Mouse (Mus musculus) midbrain, embryonic 11.5 days (tissue): Measurements from ENCODE around the gene Cisd1. TPM values are rescaled to one million over a fixed set of nuclear protein-coding genes. Genes with fewer than 3 reads are reported as not detected.

Source experiments
- ATAC-seq: fragments of 200-750 bp; cut with Nextera tagmentation; 2 replicates; pipeline ENCODE4 v1.8.0; 2017; ENCODE audit warnings: moderate TSS enrichment, moderate library complexity; ENCODE audit not compliant: low FRiP score
- DNase-seq: peaks from one replicate; pipeline ENCODE4 v3.0.0; 2015; ENCODE audit warnings: low spot score; ENCODE audit errors: missing footprints
- H3K27ac ChIP-seq: fragments of 300-500 bp; sonication (generic); 2 replicates; pipeline ENCODE4 v1.5.1; 2014; ENCODE audit warnings: low read depth, low read length
- H3K27me3 ChIP-seq: fragments of 300-500 bp; sonication (generic); 2 replicates; pipeline ENCODE4 v1.6.1; 2014; ENCODE audit warnings: mild to moderate bottlenecking, low read length, moderate library complexity, mixed read lengths; ENCODE audit not compliant: control insufficient read depth, insufficient read depth
- H3K36me3 ChIP-seq: fragments of 300-500 bp; sonication (generic); 2 replicates; pipeline ENCODE4 v1.6.1; 2014; ENCODE audit warnings: mild to moderate bottlenecking, low read length, moderate library complexity, mixed read lengths; ENCODE audit not compliant: control insufficient read depth, insufficient read depth
- H3K4me1 ChIP-seq: fragments of 300-500 bp; sonication (generic); 2 replicates; pipeline ENCODE4 v1.6.1; 2014; ENCODE audit warnings: low read length; ENCODE audit not compliant: control insufficient read depth, insufficient read depth
- H3K4me2 ChIP-seq: fragments of 300-500 bp; sonication (generic); 2 replicates; pipeline ENCODE4 v1.6.1; 2014; ENCODE audit warnings: mild to moderate bottlenecking, moderate library complexity
- H3K4me3 ChIP-seq: fragments of 300-500 bp; sonication (generic); 2 replicates; pipeline ENCODE4 v1.5.1; 2014; ENCODE audit warnings: low read depth, low read length
- H3K9ac ChIP-seq: fragments of 300-500 bp; sonication (generic); 2 replicates; pipeline ENCODE4 v1.6.1; 2014; ENCODE audit warnings: low read length
- H3K9me3 ChIP-seq: fragments of 300-500 bp; sonication (generic); 2 replicates; pipeline ENCODE4 v1.6.1; 2016; ENCODE audit warnings: low read length; ENCODE audit not compliant: control insufficient read depth
- WGBS: fragments of 180-500 bp; shearing (Covaris S2); extraction: QIAGEN DNeasy Blood & Tissue Kit; methylation state at CpG from one replicate; pipeline ENCODE4 v1.1.7; 2014; 5-methylcytosine and 5-hydroxymethylcytosine counted together
- polyA plus RNA-seq: library from polyadenylated mRNA; unstranded; fragments of >200 nt; fragmentation: Nextera tagmentation; extraction: Ambion mirVana; gene quantifications from 2 replicates; pipeline ENCODE4 v1.2.1, GENCODE M21; 2014

Cisd1 gene
- polyA plus RNA-seq, 1 experiment from 2014 or later: 152 TPM

DNA sequence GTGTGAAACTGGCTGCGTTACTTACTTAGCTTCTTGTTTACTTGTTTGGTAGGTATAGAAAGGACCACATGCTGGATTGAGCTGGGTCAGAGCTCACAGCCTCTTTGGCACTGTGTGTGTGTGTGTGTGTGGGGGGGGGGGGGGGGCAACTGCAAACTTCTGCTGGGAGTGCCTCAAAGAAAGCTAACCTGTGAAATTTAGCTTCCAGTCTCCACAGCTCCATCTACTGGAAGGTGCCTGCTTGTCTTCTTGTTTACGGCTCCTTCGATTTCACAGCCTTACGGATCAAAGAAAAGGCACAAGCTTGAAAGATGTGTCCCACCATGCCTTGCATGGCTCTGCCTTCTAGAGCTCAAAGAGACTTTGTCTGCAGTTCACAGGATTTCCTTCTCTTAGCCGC, 42.3 kb downstream of the Cisd1 start:
- no peaks in the 10 kb centered on the region for H3K36me3 ChIP-seq
- 25% methylated on average over 5 of the region's 5 CpGs for WGBS
- no peak overlapping the region for H3K4me3 ChIP-seq
- no peak overlapping the region for H3K4me2 ChIP-seq
- H3K27ac ChIP-seq: no peak overlapping the region
- ATAC-seq (no peak), DNase-seq (peak; percentile 88)
- H3K9me3 ChIP-seq: no peaks in the 10 kb centered on the region
- H3K4me1 ChIP-seq: no peaks in the 10 kb centered on the region
- H3K9ac ChIP-seq: no peak overlapping the region
- H3K27me3 ChIP-seq: no peaks in the 10 kb centered on the region

DNA sequence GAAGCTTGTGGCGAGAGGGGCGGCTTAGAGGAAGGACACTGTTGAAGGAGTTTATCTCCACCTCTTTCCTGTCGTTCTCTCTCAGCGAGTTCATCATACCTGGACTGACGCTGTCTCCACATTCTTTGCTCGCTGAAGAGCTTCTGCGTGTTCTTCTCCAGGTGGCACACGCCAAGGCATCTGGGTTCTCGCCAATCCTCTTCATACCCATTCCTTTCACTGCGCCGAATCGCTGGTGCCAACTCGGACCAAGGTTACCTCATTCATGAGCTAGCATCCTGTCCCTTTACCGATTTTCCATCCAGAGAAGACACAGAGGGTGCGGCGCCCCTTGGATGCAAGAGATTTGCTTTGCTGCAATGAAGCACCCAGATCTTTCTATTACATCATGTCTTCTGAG, 44.6 kb downstream of the Cisd1 start:
- Histone ChIP-seq H3K27ac (no peak overlapping the region), H3K4me3 (no peak overlapping the region), H3K9me3 (no peaks in the 10 kb centered on the region), H3K36me3 (no peaks in the 10 kb centered on the region), H3K4me2 (no peak overlapping the region), H3K4me1 (no peaks in the 10 kb centered on the region), H3K9ac (no peak overlapping the region), H3K27me3 (no peaks in the 10 kb centered on the region)
- ATAC-seq (no peak), DNase-seq (no peak)
- 79% methylated on average over 16 of the region's 16 CpGs for WGBS

DNA sequence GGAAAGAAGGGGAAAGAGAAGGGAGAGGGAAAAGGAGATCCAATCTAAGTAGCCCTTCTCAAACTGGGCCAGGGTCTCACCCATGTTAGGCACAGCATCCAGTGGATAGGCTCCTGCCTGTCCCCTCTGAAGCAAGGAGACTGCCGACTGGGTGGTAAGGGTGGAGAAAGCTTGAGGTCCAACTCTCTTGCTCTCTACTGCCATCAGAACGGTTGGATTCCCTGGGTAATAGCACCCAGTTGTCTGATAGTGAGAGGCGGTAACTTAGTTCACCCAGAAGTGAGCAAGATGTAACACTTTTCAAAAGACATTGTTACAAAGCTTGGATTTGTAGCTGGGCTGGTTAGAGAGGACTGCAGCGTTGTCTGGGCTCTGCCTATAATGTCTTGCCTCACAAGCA, 51.5 kb downstream of the Cisd1 start:
- Histone ChIP-seq H3K9me3 (no peaks in the 10 kb centered on the region), H3K27me3 (no peaks in the 10 kb centered on the region), H3K36me3 (no peaks in the 10 kb centered on the region), H3K4me1 (no peaks in the 10 kb centered on the region; the same call in 1 of the 2 replicates), H3K27ac (no peak overlapping the region), H3K4me3 (no peak overlapping the region), H3K4me2 (no peak overlapping the region), H3K9ac (no peak overlapping the region)
- no peak for DNase-seq
- ATAC-seq: no peak
- WGBS: 51% methylated on average over 4 of the region's 4 CpGs

GRCm38 (mm10) chr10:71292254-71292653, 52.5 kb downstream of the Cisd1 start:
- Histone ChIP-seq H3K9me3 (no peaks in the 10 kb centered on the region), H3K4me1 (no peaks in the 10 kb centered on the region; the same call in 1 of the 2 replicates), H3K36me3 (no peaks in the 10 kb centered on the region), H3K9ac (no peak overlapping the region), H3K4me3 (no peak overlapping the region), H3K27me3 (no peaks in the 10 kb centered on the region), H3K27ac (no peak overlapping the region), H3K4me2 (peak overlapping the region; percentile 10; the same call in 1 of the 2 replicates)
- DNase-seq (no peak), ATAC-seq (peak; percentile 68)
- 20% methylated on average over 9 of the region's 11 CpGs for WGBS

- ATAC-seq: no peak
- H3K27me3 ChIP-seq: no peaks in the 10 kb centered on the region
- peak overlapping the region; percentile 10; the same call in 1 of the 2 replicates for H3K4me2 ChIP-seq
- H3K4me1 ChIP-seq: no peaks in the 10 kb centered on the region; the same call in 1 of the 2 replicates
- no peak for DNase-seq
- no peak overlapping the region for H3K9ac ChIP-seq
- no peak overlapping the region for H3K27ac ChIP-seq
- no peaks in the 10 kb centered on the region for H3K36me3 ChIP-seq
- 15% methylated on average over 4 of the region's 4 CpGs for WGBS
- H3K9me3 ChIP-seq: no peaks in the 10 kb centered on the region
- H3K4me3 ChIP-seq: no peak overlapping the region
Observed at GRCm38 (mm10) chr10:71291801-71292200, 53.0 kb downstream of the Cisd1 start.

DNA sequence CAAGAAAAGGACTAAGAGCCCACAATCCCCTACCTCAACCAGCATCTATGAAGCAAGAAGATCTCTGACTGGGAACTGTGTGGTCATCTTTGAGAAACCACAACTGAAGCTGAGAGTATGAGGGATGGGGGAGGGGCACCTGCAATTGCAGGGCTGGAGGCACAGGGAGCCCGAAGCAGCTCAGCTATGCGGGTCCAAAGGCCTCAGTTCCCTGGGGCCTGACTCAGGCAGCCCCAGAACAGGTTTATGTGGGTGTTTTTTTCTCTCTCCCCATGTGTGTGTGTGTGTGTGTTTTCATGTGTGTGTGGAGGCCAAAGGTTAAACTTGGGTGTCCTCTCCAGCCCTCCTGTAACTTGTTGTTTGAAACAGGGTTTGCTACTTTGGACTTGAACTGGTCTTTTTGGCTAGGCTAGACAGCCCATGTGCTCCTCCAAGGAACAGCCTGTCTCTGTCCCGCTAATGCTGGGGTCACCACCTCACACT, 53.5 kb downstream of the Cisd1 start:
- Histone ChIP-seq H3K4me2 (no peak overlapping the region), H3K9ac (no peak overlapping the region), H3K4me3 (no peak overlapping the region), H3K27ac (no peak overlapping the region), H3K9me3 (no peaks in the 10 kb centered on the region), H3K4me1 (no peaks in the 10 kb centered on the region; the same call in 1 of the 2 replicates), H3K36me3 (no peaks in the 10 kb centered on the region), H3K27me3 (no peaks in the 10 kb centered on the region)
- ATAC-seq (no peak), DNase-seq (no peak)
- WGBS: 27% methylated on average over 3 of the region's 3 CpGs

DNA sequence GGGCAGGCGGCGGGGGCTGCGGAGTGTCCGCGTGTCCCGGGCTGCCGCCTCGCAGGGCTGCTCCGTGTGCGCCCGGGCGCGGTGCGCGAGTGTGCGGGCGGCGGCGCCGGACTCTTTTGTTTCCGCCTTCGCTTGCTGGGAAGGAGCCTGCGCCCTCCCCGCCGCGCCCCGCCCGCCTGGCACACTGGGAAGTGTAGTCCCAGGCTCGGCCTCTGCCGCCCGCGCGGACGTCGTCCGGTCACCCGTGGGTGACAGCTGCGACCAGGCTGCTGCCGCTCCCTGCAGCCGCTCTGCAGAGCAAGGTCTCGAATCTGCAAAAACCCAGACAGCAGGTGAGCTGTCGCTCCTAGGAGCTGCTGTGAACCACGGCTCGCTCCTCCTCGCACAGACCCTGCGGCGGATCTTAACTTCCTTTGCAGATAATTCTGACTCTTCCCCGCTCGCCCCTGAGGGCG, 59.6 kb downstream of the Cisd1 start, which contains the start of gene Ube2d1:
Gene Ube2d1 (minus strand): TSS at position 137 of the 455 bp plus-strand sequence.
- ATAC-seq: peak; percentile 96

GRCm38 (mm10) chr10:71284511-71285125, 60.1 kb downstream of the Cisd1 start:
- no peaks in the 10 kb centered on the region for H3K9me3 ChIP-seq
- under 1% methylated on average over 41 of the region's 41 CpGs for WGBS
- no peaks in the 10 kb centered on the region for H3K27me3 ChIP-seq
- H3K9ac ChIP-seq: peak overlapping the region; percentile 96
- H3K4me1 ChIP-seq: peaks cover 14% of the 10 kb centered on the region; the same call in 1 of the 2 replicates
- H3K4me3 ChIP-seq: peak overlapping the region; percentile 86
- DNase-seq (no peak), ATAC-seq (peak; percentile 83)
- H3K27ac ChIP-seq: peak overlapping the region; percentile 57
- H3K36me3 ChIP-seq: no peaks in the 10 kb centered on the region
- H3K4me2 ChIP-seq: peak overlapping the region; percentile 50

More for the DNA sequence above, 59.6 kb downstream of the Cisd1 start, which contains the start of gene Ube2d1:
- WGBS: 0% methylated on average over 47 of the region's 50 CpGs
- Histone ChIP-seq H3K4me1 (peaks cover 14% of the 10 kb centered on the region; the same call in 1 of the 2 replicates), H3K4me3 (peak within 1 kb of the TSS; percentile 86), H3K4me2 (peak within 1 kb of the TSS; percentile 50), H3K9ac (peak within 1 kb of the TSS; percentile 96), H3K36me3 (no peaks in the 10 kb centered on the region), H3K27me3 (no peaks in the 10 kb centered on the region), H3K9me3 (no peaks in the 10 kb centered on the region), H3K27ac (peak within 1 kb of the TSS; percentile 57)
- peak; percentile 98 for DNase-seq

GRCm38 (mm10) chr10:71284131-71284510, 60.6 kb downstream of the Cisd1 start:
- H3K4me2 ChIP-seq: peak overlapping the region; percentile 50
- 19% methylated on average over 8 of the region's 8 CpGs for WGBS
- no peaks in the 10 kb centered on the region for H3K9me3 ChIP-seq
- peak overlapping the region; percentile 96 for H3K9ac ChIP-seq
- no peaks in the 10 kb centered on the region for H3K36me3 ChIP-seq
- H3K4me1 ChIP-seq: peaks cover 14% of the 10 kb centered on the region; the same call in 1 of the 2 replicates
- H3K4me3 ChIP-seq: peak overlapping the region; percentile 86
- DNase-seq: no peak
- ATAC-seq: no peak
- H3K27me3 ChIP-seq: no peaks in the 10 kb centered on the region
- H3K27ac ChIP-seq: peak overlapping the region; percentile 57; the same call in 1 of the 2 replicates
